ENCODE assay signal across 24 mouse cellular contexts in genomic region chr1:59056955-59057354, GRCm38 (mm10). TPM values are rescaled to one million over a fixed set of nuclear protein-coding genes. Genes with fewer than 3 reads are reported as not detected.
DNase-seq lines count a peak whose midpoint lies in the region; ATAC-seq and TF ChIP-seq lines count a peak whose summit lies in the region.
"Had no signal": no experiment of that assay in that cellular context is flagged by ENCODE, and none has a peak within 500 bp of the region (broad histone marks: within the 10 kb centered on the region; RNA-seq: fewer than 3 reads in every experiment).

No protein-coding gene starts in this region.

- H3K4me3 ChIP-seq in kidney, adult 2 months (ENCODE audit: insufficient read depth, low read depth, low read length): no peak overlapping the region
- H3K4me3 ChIP-seq in kidney, embryonic 16.5 days (ENCODE audit: low read length): no peak overlapping the region
- no peak overlapping the region for H3K4me3 ChIP-seq in hindbrain, embryonic 12.5 days
- H3K4me3 ChIP-seq: embryonic facial prominence, embryonic 15.5 days; erythroblast, embryonic 14.5 days; forebrain, embryonic 10.5 days; gastrocnemius, adult 2 months; heart, embryonic 13.5 days had no signal

- H3K4me2 ChIP-seq in kidney, embryonic 16.5 days (replicated peaks; ENCODE audit: low read depth, low read length): no peak overlapping the region
- no peak overlapping the region for H3K4me2 ChIP-seq in hindbrain, embryonic 12.5 days (replicated peaks)
- H3K4me2 ChIP-seq: embryonic facial prominence, embryonic 15.5 days; heart, embryonic 13.5 days had no signal

- no peak for TF ChIP-seq POLR2A in kidney, adult 2 months (IDR thresholded peaks at IDR 0.05; ENCODE audit: low read depth, low read length)

- H3K4me1 ChIP-seq in kidney, adult 2 months (ENCODE audit: control insufficient read depth, insufficient read depth, low read length): no peaks in the 10 kb centered on the region
- H3K4me1 ChIP-seq in kidney, embryonic 16.5 days (ENCODE audit: insufficient read depth, low read length): no peaks in the 10 kb centered on the region
- H3K4me1 ChIP-seq in hindbrain, embryonic 12.5 days: no peaks in the 10 kb centered on the region
- H3K4me1 ChIP-seq: embryonic facial prominence, embryonic 15.5 days; forebrain, embryonic 10.5 days; heart, embryonic 13.5 days had no signal

- H3K9me3 ChIP-seq in kidney, embryonic 16.5 days (ENCODE audit: low read length): no peaks in the 10 kb centered on the region
- no peaks in the 10 kb centered on the region for H3K9me3 ChIP-seq in hindbrain, embryonic 12.5 days (replicated peaks)
- H3K9me3 ChIP-seq: embryonic facial prominence, embryonic 15.5 days; forebrain, embryonic 10.5 days; heart, embryonic 13.5 days had no signal

- WGBS in kidney, adult 2 months: 33% methylated on average over 2 of the region's 2 CpGs
- 60% methylated on average over 2 of the region's 2 CpGs for WGBS in kidney, embryonic 16.5 days
- WGBS in hindbrain, embryonic 12.5 days: 75% methylated on average over 2 of the region's 2 CpGs

- DNase-seq in kidney, adult 2 months: peak; percentile 79
- peak; percentile 77 for DNase-seq in kidney, adult 9 months
- peak; percentile 11 for DNase-seq in kidney, postnatal 10 days
- DNase-seq in adrenal gland, postnatal 14 days: no peak
- DNase-seq: adrenal gland, adult 2 months; adrenal gland, postnatal 36 days; cerebellum, adult 8-10 months; cerebellum, postnatal 14 days; embryo, embryonic 11 days; gastrocnemius, adult 2 months; gastrocnemius, postnatal 36 days; heart, adult 11 months; heart, postnatal 36 days had no signal

- H3K36me3 ChIP-seq in kidney, adult 2 months (ENCODE audit: control insufficient read depth, insufficient read depth, low read length): no peaks in the 10 kb centered on the region
- H3K36me3 ChIP-seq in kidney, embryonic 16.5 days (ENCODE audit: insufficient read depth, low read length): no peaks in the 10 kb centered on the region
- no peaks in the 10 kb centered on the region for H3K36me3 ChIP-seq in hindbrain, embryonic 12.5 days
- H3K36me3 ChIP-seq: embryonic facial prominence, embryonic 15.5 days; forebrain, embryonic 10.5 days; heart, embryonic 13.5 days had no signal

- no peak overlapping the region for H3K9ac ChIP-seq in kidney, embryonic 16.5 days (replicated peaks; ENCODE audit: low read length)
- H3K9ac ChIP-seq in hindbrain, embryonic 12.5 days: no peak overlapping the region
- H3K9ac ChIP-seq: embryonic facial prominence, embryonic 15.5 days; heart, embryonic 13.5 days had no signal

- no peak overlapping the region for H3K27ac ChIP-seq in kidney, adult 2 months (ENCODE audit: insufficient read depth, low read depth, low read length)
- H3K27ac ChIP-seq in kidney, embryonic 16.5 days (ENCODE audit: low read length): no peak overlapping the region
- no peak overlapping the region for H3K27ac ChIP-seq in hindbrain, embryonic 12.5 days
- H3K27ac ChIP-seq: embryonic facial prominence, embryonic 15.5 days; forebrain, embryonic 10.5 days; gastrocnemius, adult 2 months; heart, embryonic 13.5 days had no signal

- no peak for TF ChIP-seq CTCF in kidney, adult 2 months (conservative IDR thresholded peaks at IDR 0.05; ENCODE audit: insufficient read depth, insufficient read length, low read depth, low read length)

- ATAC-seq in kidney, embryonic 16.5 days (ENCODE audit: low FRiP score, low TSS enrichment): no peak
- no peak for ATAC-seq in hindbrain, embryonic 12.5 days (ENCODE audit: low FRiP score)
- ATAC-seq: forebrain, embryonic 14.5 days had no signal

- H3K27me3 ChIP-seq in kidney, adult 2 months (replicated peaks; ENCODE audit: control insufficient read depth, insufficient read depth, low read length): no peaks in the 10 kb centered on the region
- H3K27me3 ChIP-seq in kidney, embryonic 16.5 days (ENCODE audit: insufficient read depth, low read length): no peaks in the 10 kb centered on the region
- H3K27me3 ChIP-seq in hindbrain, embryonic 12.5 days: no peaks in the 10 kb centered on the region
- H3K27me3 ChIP-seq: embryonic facial prominence, embryonic 15.5 days; heart, embryonic 13.5 days had no signal

RNA-seq across cellular contexts. Expression of gene C2cd6, which starts 37.7 kb away (rescaled TPM):
- polyA plus RNA-seq in kidney, adult 2 months (2012; rRNA removed): 0.06 TPM in 1 of 2 replicates, not detected in the other
- polyA plus RNA-seq in kidney, embryonic 16.5 days (2015; fragmentation: Nextera tagmentation; extraction: Ambion mirVana): not detected in 2 replicates
- total RNA-seq in adrenal gland, postnatal 14 days (2021): not detected in 2 replicates
- polyA plus RNA-seq in hindbrain, embryonic 12.5 days (2016; fragmentation: Nextera tagmentation; extraction: Ambion mirVana): not detected in 2 replicates
- total RNA-seq: adrenal gland, adult 2 months; adrenal gland, postnatal 36 days; common myeloid progenitor, adult 5-6 weeks; gastrocnemius, adult 2 months; gastrocnemius, postnatal 36 days; heart, postnatal 36 days had no signal
- polyA plus RNA-seq: adrenal gland, adult 2 months; embryonic facial prominence, embryonic 11.5 days; embryonic facial prominence, embryonic 15.5 days; erythroblast, embryonic 14.5 days; heart, embryonic 13.5 days; heart, postnatal 0 days; hindbrain, embryonic 11.5 days had no signal
